Mouse (Mus musculus): ENCODE measurements around the gene Zzef1.

The Zzef1 gene

DNA sequence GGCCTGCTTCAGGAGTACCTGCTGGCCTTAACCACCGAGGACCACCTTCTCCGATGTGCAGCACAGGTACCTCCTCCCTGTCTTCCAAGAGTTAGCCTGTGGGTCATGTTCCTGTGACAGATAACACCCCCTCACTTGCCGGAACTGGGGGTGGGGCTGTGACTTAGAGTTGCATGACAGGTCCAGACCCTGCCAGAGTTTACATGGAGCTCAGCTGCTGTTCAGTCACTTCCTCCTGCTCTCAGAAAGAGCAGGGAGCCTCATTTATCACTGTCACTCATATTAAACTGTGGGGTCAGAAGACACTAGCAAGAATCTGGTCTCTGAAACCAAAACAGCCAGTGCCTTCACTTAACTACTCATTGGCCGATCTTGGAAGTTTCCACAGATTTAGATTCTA, 127.1 kb downstream of the Zzef1 start:
- DNase-seq, result peak; percentile 42 to 68

DNA sequence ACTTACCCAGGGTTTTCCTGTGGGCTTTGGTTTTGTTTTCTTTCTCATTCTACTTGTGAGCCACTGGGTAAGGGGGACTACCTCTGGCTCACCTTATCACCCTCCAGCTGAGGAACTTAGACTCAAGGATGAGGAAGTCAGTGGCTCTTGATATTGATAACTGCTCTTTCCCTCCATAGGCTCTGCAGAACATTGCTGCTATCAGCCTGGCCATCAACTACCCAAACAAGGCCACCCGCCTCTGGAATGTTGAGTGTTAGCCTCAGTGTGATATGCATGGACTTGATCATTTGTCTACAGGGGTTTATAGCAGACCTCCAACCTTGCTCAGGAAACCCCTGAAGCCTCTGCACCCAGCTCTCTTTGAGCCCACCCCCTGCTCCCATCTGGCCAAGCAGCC, 128.4 kb downstream of the Zzef1 start:
- DNase-seq, result no peak

DNA sequence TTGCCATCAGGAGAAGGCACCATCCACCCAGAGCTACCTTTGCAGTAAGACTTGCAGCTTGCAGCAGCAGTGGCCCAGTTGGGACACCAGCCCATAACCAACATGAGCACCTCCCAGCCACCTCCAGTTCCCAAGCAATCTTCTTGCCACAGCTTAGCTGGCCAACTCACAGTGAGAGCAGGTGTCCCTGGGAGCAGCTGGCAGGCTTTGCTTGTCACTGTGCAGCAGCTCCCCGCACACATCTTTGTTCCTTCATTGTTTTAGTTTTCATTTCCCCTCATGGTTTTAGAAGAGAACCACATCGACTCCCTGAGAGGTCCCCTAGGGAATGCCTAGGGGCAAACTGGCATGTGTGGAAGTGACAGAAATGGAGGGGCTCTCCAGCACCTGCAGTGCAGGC, 129.0 kb downstream of the Zzef1 start:
- DNase-seq, result no peak

DNA sequence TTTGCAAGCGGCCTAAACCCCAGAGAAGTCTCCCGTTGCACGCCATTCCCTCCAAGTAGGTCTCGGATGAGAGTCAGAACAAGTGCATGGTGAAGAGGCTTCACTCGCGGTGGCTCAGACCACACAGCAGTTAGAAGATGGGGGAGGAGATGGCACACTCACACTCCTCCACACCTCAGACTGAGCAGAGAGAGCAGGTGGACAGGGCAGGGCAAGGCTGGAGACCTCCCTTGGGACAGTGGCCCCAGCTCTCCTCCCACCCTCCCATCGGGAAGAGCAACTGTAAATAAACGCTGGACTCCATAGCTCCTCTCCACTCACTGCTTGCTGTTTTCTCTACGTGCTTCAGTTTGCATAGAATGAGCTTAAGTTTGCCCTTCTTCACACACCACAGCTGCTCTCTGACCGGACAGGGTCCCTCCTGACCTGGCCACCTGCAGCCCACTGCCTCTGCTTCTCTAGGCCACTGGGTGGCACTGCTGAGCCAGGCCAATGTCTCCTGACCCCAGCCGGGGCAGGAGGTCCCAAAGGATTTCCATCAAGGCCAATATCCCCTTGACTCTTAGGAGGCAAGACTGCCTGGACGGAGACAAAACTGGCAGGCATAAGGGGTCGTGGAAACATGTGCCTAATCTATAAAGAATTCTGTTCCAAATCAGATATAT, 130.3 kb downstream of the Zzef1 start:
- DNase-seq, result peak; percentile 67 to 79

DNA sequence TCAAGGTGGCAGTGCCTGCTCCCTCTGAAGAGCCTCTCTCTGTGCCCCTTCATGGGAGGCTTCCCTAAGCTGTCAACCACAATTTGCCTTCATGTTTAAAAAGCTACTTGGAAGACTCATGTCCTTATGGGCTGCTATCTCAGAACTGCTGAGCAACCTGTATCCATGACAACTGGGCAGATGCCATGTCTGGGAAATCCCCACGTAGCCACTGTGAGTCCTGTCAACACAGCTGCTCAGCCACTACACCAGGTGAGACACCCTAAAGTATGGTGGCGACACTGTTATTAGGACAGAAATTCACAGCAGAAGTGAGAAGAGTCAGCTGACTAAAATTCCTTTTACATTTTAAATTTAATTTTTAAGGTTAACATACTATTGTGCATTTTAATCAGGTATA, 132.5 kb downstream of the Zzef1 start:
- no peak for DNase-seq

DNA sequence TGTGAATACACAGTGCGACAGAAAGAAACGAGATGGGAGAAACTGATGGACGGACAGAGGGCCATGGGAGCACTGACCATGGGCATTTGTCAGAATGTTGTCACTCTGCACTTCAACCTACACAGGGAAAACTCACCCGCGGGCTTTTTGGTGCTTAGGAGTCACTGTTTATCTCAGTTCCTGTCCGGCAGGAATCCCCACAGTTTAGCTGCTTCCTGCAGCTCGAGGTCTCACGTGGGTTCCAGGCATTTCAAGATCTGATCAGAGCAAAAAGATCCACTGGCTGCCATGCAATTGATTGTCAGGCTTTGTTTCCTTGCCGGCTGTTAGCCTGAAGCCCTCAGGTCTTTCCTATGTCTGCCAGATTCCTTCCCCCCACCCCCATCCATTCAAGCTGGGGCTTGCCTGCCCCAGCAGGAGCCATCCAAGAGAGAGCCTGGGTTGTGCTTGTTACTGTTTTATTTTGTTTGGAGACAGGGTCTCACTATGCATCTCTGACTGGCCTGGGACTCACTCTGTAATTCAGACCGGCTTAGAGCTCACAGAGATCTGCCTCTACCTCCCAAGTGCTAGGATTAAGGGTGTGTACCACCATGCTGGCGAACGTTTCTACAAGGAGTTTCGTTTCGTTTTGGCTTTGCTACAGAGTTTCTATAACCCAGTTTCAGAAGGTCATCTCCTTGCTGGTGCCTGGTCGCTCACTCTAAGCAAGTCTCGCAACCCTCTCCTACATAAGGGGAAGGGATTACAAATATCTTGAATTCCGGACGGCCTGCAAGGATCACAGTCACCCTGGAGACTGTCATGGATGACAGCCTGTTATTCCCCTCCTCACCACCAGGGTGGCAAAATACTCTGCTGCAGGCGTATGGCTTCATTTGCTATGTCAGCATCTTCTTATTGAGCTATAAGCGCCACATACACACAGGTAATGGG, 144.4 kb downstream of the Zzef1 start:
- peak; percentile 65 to 77 for DNase-seq

DNA sequence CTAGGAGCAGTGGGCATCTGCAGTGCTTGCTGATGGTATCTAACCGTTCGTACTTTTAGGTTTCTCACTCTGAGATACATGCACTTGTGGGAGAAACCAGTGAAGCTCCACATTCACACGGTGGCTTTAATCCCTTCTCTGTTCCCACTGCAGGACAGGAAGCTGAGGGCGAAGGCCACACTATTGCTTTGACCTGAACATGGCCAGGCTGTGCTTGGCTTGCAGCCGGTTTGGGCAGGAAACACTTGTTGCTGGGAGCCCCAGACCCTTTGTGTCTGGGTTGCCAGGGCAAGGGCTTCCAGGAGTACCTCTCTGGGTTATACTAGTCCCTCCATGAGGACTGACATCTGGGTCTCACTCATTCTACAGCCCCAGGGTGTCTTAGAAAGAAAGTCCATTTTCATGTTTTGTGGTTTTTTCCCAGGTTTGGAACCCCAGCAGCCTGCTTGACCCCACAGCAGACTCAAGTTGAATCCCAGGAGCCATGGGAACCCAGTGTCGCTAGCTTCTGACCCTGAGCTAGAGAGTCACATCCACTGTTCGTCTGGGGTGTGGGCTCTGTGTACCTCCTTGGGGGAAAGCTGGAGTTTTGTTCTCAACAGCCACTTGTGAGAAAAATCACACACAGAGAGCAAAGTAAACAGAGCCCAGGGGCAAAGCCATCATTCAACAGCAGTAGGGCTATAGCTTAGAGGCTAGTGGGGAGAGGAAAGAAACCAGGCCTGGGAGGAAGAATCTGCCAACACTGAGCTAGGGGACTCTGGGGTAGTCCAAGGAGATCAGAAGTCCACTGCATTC, 149.2 kb downstream of the Zzef1 start:
- peak in 1 of 2 experiments; percentile 77 for DNase-seq

DNA sequence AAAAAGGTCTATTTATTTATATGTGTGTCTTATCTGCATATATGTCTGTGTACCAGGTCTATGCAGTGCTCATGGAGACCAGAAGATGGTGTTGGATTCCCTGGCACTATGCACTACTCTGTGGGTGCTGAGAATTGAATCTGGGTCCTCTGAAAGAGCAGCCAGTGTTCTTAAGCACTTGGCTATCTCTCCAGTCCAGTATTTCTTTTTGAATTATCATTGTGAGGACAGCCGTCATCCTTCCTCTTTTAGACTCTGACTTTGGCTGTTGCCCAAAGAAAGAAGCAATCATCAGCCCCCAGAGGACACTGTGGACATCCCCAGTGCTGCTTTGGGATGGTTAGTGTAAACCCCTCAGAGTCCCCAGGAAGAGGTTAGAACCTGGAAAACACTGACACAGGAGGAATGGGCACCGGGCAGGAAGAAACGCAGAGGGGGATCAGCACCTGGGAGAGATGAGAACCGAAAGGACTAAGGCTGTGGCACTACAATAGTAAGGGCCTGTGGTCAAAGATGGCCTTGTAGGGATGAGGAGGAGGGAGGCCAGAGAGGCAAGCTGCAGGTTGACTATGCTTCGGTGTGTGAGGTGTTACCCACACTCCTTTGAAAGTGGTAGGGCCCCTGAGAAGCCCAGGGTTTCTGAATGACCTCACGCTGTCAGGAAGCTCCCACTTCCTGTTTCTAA, 150.0 kb downstream of the Zzef1 start:
- peak; percentile 56 to 62 for DNase-seq

DNA sequence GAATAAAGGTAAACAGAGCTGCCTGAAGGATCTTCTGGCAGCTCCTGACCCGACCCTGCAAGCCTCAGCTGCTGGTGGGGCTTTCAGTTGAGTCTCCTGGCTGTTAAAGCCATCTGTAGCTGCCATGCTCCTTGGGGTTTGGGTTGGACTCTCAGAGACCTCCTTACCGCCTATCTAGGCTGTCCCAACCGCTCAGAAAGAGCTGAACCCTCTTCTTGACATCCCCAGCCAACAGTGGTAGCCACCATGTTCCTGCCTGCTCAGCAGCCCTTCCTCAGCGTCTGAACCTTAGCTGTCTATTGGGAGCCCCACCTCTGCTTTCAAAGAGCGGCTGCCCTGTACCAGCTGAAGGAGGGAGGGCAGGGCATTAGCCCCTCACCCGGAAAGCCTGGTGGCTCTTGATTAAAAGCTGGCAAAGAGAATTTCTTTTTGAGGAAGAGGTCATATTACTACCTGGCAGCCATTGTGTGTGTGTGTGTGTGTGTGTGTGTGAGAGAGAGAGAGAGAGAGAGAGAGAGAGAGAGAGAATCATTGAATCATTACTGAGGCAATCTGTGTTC, 150.6 kb downstream of the Zzef1 start:
- DNase-seq, result peak in 1 of 2 experiments; percentile 73

DNA sequence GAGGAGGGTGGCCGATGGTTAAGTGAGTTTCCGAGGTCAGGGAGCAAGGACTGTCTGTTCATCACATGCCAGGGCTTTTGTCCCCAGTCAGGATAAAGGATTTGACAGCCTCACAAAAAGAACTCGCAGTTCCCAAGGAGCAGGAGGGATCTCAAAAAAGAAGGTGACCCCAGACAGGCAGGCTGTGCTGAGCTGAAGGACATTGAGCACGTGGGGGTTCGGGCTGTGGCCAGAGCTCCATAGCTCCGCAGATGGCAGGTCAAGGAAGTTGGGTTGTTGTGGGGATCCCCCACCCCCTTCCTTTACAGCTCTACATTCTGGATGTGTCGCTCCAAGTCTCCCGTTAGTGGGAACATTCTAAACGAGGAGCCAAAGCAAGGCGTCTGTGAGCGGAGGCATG, 151.8 kb downstream of the Zzef1 start:
- no peak for DNase-seq

DNA sequence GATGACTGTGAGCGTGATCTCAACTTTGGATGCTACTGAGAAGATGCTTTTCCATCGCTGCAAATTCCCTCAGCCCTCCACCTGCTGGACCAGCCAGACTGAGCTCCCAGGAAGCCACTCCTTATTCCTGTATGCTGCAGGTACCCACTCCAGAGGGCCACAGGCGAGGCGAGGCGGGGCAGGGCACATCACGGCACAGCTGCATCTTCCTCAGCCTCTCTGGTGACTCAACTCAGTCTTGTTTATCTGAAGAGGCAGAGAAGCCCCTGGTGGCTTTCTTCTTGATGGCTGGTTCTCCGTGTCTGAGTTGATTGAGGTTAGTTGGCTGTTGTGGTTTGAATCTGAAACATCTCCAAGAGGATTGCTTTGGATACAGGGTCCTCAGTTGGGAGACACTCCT, 152.2 kb downstream of the Zzef1 start:
- DNase-seq, result no peak

DNA sequence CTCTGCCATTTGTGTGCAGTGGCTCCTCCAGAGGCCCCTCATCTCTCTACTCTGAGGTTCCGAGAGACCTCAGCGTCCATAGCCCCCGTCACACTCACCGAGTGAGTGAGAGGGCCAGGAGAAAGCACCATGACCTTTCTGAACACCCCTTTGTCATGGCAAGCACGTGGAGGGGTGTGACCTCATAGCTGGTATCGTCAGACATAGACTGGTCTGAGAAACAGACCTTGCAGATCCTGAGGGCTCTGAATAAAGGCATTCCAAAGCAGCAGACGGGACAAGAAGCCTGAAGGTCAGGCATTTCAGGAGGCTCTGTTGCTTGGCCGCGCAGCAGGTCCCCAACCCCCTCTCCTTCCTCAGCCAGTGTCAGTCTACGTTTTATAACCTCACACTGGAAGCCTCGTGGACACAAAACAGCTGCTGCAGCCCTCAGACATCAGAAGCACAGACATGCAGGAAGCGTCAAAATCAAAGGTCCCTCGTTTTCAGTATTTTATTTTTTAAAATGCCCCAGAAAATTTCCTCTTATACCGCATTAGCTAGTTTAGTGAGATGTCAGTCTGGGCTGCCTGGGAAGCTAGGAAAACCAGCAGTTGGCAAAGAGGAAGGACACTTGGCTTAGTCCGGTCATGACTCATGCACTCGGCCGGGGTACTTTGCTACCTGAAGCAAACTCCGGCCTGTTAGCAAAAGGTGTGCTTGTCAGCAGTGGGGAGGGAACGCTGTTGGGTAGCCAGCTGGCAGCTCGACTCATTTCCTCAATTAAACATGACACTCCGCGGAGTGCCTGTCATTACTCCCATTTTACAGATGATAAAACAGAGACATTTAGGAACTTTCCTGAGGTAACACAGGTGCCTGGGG, 155.3 kb downstream of the Zzef1 start:
- peak in 1 of 2 experiments; percentile 71 for DNase-seq

DNA sequence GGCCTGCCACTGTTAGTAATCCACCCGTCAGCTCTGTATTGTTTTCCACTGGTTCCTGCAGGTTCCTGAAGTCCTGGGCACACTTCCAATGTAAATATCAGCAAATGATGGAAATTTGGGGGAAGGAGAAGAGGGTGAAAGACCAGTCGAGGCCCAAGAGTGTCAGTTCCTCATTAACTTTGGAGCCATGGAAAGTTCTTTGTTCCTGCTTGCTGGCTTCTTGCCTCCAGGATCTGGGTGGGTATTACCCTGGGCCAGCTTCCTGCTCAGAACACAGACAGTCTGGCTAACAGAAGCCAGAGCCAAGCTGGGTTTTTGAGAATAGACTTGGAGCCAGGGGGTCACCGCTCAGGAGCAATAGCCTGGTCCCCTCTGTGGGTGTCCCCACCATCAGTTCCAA, 156.2 kb downstream of the Zzef1 start:
- DNase-seq, result peak; percentile 64 to 72

DNA sequence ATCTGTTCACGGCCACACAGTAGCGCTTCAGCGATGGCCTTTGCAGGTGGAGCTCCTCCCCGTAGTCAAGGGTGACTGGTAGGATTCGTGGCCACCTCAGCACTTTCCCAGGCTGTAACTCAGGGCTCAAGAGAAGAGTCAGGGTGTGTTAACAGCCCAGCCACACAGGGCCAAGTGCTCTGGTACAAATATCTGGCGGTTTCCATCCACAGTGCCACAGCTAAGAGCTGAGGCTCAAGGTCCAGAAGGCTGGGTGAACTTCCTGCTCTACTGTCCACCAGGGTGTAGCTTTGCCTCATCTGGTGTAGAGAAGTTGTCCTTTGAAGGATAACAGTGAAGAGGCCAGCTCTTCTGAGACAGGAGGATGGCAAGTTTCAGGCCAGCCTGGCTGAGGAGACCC, 156.7 kb downstream of the Zzef1 start:
- no peak for DNase-seq

DNA sequence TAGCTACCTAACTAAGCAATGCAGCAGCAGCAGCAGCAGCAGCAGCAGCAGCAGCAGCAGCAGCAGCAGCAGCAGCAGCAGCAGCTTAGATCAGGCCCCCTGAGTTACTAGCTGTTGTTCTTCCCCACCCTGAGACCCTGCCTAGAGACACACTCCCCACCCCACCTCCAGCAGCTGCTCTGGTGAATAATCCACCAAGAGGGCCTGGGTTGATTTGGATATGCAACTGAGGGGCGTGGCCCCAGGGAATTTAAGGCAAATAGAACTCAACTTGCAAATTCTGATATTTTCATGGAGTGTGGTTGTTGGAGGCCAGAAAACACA, 157.1 kb downstream of the Zzef1 start:
- DNase-seq, result no peak

DNA sequence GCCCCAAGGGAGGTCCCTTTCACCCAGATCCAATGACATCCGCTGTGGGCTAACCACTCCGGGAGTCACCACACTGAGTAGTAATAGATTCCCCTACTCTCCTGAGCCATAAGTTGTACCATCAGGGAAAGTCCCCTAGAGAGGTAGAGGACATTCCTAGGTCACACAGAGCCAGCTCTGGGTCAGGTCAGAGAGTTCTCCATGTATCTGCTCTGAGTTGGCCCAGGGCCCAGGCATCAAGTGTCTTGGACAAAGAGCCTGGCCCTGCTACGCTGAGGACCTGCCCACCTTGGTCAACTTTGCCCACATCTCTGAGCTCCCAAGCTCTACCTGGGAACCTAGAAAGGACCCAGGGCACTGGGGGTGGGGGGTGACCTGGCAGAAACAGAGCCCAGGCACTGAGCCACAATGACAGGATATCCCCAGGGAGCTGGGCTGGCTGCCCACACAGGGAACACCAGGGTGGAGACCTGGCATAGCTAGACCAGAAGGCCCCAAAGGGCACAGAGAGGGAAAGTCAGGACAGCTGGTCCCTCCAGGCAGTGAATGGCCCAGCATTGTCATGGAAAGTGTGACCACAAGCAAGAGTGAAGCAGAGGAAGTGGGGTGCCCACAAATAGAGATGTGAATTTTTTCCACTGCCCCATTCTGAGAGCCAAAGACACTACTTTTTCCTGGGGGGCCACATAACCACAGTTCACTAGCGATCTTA, 157.6 kb downstream of the Zzef1 start:
- peak; percentile 77 to 90 for DNase-seq

DNA sequence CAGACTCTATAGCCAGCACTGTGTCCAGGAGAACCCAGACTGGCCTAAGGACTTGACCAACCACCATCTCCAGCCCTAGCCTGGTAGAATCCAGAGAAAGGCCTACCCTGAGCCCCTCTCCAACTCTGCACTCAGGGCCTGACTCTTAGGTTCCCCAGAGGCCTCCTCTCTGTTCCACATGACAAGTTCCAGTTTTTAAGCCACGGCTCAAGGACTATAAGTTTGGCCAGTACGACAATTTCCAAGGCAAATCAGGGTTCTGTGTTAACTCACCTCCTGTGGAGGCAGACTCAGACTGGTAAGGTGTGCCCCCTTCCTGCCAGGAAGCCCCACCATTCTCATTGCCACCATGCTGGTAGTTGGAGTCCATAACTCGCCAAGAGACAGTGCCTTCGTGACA, 158.2 kb downstream of the Zzef1 start:
- DNase-seq, result no peak

DNA sequence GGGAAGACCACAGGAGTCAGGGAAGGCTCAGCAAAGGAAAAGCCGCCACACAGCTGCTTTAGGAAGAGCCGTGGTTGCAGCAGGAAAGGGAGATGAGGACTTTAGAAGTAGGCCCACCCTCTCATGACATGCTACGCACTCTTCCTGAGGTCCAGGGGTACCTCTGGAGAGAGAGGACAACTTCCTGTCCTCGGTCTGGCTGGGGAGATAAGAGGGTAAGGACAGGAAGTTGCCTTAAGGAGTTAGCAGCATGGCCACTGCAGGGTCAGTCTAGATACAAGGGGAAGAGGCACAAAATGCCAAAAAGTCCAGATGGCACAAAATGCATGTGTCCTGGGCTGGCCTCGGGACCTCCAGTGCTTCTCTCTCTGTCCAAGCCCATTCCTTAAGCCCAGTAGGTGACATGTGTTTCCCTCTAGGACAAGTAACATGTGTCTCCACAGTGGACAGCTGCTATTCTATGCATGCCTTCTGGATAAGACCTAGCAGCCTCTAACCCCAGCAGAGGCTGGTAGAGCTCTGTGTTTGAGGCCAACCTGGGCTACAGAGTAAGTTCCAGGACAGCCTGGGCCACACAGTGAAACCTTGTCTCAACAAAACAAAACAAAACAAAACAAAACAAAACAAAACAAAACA, 159.4 kb downstream of the Zzef1 start:
- peak; percentile 48 to 62 for DNase-seq

DNA sequence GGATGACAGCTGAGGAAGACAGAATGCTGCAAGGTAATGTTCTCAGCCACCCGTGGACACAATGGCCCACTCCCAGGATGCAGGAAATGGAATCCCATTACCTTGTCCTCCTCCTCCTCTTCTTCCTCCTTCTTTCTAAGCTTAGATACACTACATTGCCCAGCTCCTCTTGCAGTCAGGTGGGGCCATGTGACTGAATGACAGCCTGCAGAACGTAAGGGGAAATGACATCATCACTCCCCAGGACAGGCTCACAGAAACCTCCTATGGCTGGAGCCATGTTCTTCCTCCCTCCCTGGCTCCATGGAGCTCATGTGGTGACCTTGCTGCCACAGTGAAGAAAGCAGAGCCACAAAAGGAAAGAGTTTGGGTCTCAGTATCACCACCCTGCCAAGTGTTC, 161.3 kb downstream of the Zzef1 start:
- DNase-seq, result no peak

DNA sequence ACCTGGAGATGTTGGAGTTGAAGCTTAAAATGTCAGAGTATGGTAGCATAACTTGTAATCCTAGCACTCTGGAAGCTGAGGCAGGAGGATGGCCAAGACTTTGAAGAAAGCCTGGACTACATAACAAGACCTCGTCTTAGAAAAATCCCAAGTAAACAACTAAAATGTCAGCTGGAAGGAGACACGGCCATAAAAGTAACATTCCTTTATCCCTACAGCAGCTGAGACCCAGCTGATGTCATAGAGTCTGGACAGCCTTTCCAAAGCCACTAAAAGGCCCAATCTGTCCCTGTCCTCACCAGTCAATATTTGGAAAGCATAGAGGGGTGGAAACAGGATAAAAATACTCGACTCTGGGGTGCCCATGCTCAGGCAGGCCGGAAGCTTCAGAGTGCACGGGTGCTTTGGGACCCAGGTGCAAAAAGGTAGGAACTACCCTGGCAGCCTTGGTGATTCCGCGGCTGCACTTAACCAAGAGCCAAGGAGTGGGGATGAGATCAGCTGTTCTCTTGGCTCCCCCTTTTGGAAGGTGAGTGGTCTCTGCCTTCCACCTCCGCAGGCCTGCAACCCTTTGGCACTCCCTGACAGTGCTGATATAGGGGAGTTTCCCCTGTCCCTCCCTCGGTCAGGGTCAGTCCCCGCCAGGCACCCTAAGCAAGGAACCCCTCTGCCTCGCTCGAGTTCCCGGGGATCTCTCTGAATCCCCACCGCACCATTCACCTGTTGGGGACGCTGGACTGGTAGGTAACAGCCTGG, 164.1 kb downstream of the Zzef1 start:
- DNase-seq, result no peak
